Mouse (Mus musculus): Measurements from ENCODE around the gene Tnfrsf9.

DNA sequence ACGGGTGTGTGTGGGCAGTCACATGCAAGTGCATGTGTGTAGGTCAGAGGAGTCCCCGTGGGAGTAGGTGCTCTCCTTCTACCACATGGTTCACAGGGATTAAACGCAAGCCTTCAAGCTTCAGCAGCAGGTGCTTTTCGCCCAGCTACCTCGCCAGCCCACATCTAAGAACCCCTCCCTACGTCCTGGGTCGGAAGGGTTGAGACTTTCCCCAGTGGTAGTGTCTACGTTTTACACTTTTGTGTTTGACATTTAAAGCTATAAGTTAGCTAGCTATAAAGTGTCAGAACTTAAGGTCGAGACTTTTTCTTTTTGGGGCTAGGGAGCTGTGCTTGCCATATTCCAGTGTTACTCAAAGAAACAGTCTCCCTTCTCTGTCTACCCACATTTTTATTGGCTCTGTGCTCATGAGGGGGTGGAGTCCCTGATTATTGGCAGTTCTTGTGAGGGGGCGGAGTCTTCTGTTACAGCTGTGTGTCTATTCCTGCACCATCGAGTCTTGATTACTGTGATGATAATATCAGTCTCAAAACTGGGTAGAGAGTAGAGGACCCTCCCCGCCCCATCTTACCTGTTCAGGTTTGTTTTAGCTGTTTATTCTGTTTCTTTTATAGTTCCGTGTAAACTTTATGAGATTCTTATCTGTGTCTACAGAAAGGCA, 25.8 kb downstream of the Tnfrsf9 start:
- TF ChIP-seq EP300 (IDR thresholded peaks at IDR 0.05; ENCODE audit: low read depth), result no peak
- TF ChIP-seq CTCF (IDR thresholded peaks at IDR 0.05; ENCODE audit: low read depth), result no peak
